Mouse (Mus musculus) ES-E14 (cell line): ENCODE results near the gene Cfap20. TPM values are rescaled to one million over a fixed set of nuclear protein-coding genes. Genes with fewer than 3 reads are reported as not detected.

Experiments
- DNase-seq: peaks from one replicate; pipeline ENCODE4 v3.0.0-alpha.2; 2013; ENCODE audit warnings: low read depth, low spot score
- H3K27ac ChIP-seq: 2 replicates; pipeline ENCODE4 v1.5.1; 2012; ENCODE audit warnings: low read depth, mild to moderate bottlenecking, low read length, moderate library complexity, mixed read lengths; ENCODE audit not compliant: poor library complexity, insufficient read depth, severe bottlenecking
- H3K36me3 ChIP-seq: 2 replicates; pipeline ENCODE4 v1.6.1; 2012; ENCODE audit warnings: mild to moderate bottlenecking, low read length, moderate library complexity, mixed read lengths; ENCODE audit not compliant: control insufficient read depth, poor library complexity, insufficient read depth, severe bottlenecking
- H3K4me1 ChIP-seq, 2 experiments: fragments of 150-350 bp in 1 of 2; sonication (generic) in 1 of 2; 2 replicates each; pipeline ENCODE4 v1.6.1; 2012; ENCODE audit warnings: low read length in 2 of 2, mild to moderate bottlenecking in 1 of 2, mixed read lengths in 1 of 2; ENCODE audit not compliant: control insufficient read depth in 2 of 2, insufficient read depth in 2 of 2, poor library complexity in 1 of 2
- H3K4me3 ChIP-seq, 2 experiments: fragments of 150-350 bp in 1 of 2; sonication (generic) in 1 of 2; 2 replicates each; pipeline ENCODE4 v1.5.1; 2012; ENCODE audit warnings: low read length in 2 of 2, low read depth in 1 of 2, mild to moderate bottlenecking in 1 of 2, mixed read lengths in 1 of 2; ENCODE audit not compliant: insufficient read depth in 1 of 2, poor library complexity in 1 of 2, severe bottlenecking in 1 of 2
- H3K9ac ChIP-seq: 2 replicates; pipeline ENCODE4 v1.6.1; 2012; ENCODE audit warnings: low read depth, mild to moderate bottlenecking, low read length, mixed read lengths; ENCODE audit not compliant: poor library complexity, insufficient read depth, severe bottlenecking
- H3K9me3 ChIP-seq: fragments of 150-350 bp; sonication (generic); 2 replicates; pipeline ENCODE4 v1.6.1; 2012; ENCODE audit warnings: low read depth, mild to moderate bottlenecking, low read length; ENCODE audit not compliant: control insufficient read depth, insufficient read depth
- CHD2 ChIP-seq: IDR thresholded peaks from 2 replicates; pipeline ENCODE4 v1.6.1; 2014; ENCODE audit warnings: mild to moderate bottlenecking, low read depth, low read length, inconsistent platforms
- HCFC1 ChIP-seq: IDR thresholded peaks from 2 replicates; pipeline ENCODE4 v1.6.1; 2012; ENCODE audit warnings: low read length, inconsistent platforms, borderline replicate concordance; ENCODE audit not compliant: insufficient read depth
- MAFK ChIP-seq: IDR thresholded peaks from 2 replicates; pipeline ENCODE4 v1.6.1; 2014; ENCODE audit warnings: mild to moderate bottlenecking, low read depth, low read length, inconsistent platforms; ENCODE audit not compliant: insufficient read depth
- ZC3H11A ChIP-seq: IDR thresholded peaks from 2 replicates; pipeline ENCODE4 v1.6.1; 2012; ENCODE audit warnings: low read depth, mild to moderate bottlenecking, inconsistent platforms, low read length, borderline replicate concordance
- ZNF384 ChIP-seq: IDR thresholded peaks from 2 replicates; pipeline ENCODE4 v1.6.1; 2012; ENCODE audit warnings: low read depth, low read length, inconsistent platforms
- in situ Hi-C, 2 experiments: fragments of 600-800 bp; cut with MboI; formaldehyde crosslinking; loops; one replicate each; pipeline ENCODE4 v1.15.1; 2025; ENCODE audit warnings: low sequenced_read_pairs in 2 of 2, inconsistent platforms in 1 of 2; ENCODE audit not compliant: unreplicated experiment in 2 of 2
- total RNA-seq: library from RNA; depleted of rRNA; stranded (reverse); fragments of 300-350 nt; gene quantifications from 2 replicates; pipeline ENCODE4 v1.2.3, GENCODE M21; 2012

The Cfap20 gene
- total RNA-seq, 1 experiment = 70.5 TPM

- Histone ChIP-seq H3K36me3 (no peaks in the 10 kb centered on the region), H3K9ac (no peak overlapping the region), H3K9me3 (peaks cover 11% of the 10 kb centered on the region), H3K27ac (no peak overlapping the region), H3K4me3 (no peak overlapping the region), H3K4me1 (peaks cover 0 to 2% of the 10 kb centered on the region in 2 experiments; a peak in 1 of 4 replicates)
- in situ Hi-C loops = no loop called here
- TF ChIP-seq CHD2 (no peak), HCFC1 (no peak), ZC3H11A (no peak), ZNF384 (no peak), MAFK (peak; percentile 64)
- no peak for DNase-seq
Measured at GRCm38 (mm10) chr8:95440168-95440709, 5.6 kb upstream of the Cfap20 start.

- no peak for DNase-seq
- Histone ChIP-seq H3K9ac (no peak overlapping the region), H3K36me3 (no peaks in the 10 kb centered on the region), H3K9me3 (peaks cover 11% of the 10 kb centered on the region), H3K27ac (no peak overlapping the region), H3K4me3 (no peak overlapping the region), H3K4me1 (peaks cover 0 to 2% of the 10 kb centered on the region in 2 experiments; a peak in 1 of 4 replicates)
- in situ Hi-C loops = no loop called here
- no peak for TF ChIP-seq ZC3H11A
- no peak for TF ChIP-seq HCFC1
- no peak for TF ChIP-seq ZNF384
- no peak for TF ChIP-seq MAFK
- no peak for TF ChIP-seq CHD2
Measured at GRCm38 (mm10) chr8:95439421-95439820, 4.8 kb upstream of the Cfap20 start.

DNA sequence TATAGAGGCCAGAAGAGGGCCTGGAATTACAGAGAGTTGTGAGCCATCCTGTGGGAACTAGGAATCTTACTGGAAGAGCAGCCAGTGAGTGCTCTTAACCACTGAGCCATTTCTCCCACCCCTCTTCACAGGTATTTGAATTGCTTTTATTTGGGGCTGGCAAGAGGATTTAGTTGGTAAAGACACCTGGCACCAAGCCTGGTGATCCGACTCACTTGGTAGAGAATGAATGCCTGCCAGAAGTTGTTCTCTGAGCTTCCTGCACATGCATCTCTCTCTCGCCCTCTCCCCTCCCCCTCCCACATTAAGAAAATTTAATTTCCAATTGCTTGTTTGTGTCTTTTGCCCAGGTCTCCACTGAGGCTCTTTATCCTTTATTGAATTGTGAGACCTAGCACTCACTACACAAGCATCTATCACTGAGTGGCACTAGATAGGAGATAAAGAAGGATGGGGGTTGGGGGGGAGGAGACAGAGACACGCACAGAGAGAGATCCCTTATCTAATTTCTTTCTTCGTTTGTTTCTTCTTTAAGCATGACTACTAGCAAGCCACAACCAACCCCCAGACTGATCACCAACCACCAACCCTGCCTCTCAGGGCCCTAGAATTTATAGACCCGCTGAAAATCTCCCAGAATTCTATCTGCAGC, 2.8 kb upstream of the Cfap20 start:
- peaks cover 6% of the 10 kb centered on the region for H3K9me3 ChIP-seq
- no peaks in the 10 kb centered on the region for H3K36me3 ChIP-seq
- no peak for DNase-seq
- H3K4me3 ChIP-seq = no peak overlapping the region
- H3K27ac ChIP-seq = no peak overlapping the region
- no peak for TF ChIP-seq HCFC1
- no peak for TF ChIP-seq CHD2
- no peak for TF ChIP-seq ZC3H11A
- no peak for TF ChIP-seq MAFK
- TF ChIP-seq ZNF384 = no peak
- in situ Hi-C loops = no loop called here
- H3K4me1 ChIP-seq = peaks cover 3 to 7% of the 10 kb centered on the region in 2 experiments; a peak in 2 of 4 replicates
- H3K9ac ChIP-seq = no peak overlapping the region

- peaks cover 3 to 7% of the 10 kb centered on the region in 2 experiments; a peak in 2 of 4 replicates for H3K4me1 ChIP-seq
- H3K27ac ChIP-seq = no peak overlapping the region
- no peak overlapping the region for H3K4me3 ChIP-seq
- H3K36me3 ChIP-seq = no peaks in the 10 kb centered on the region
- no peak for DNase-seq
- in situ Hi-C loops = no loop called here
- no peak overlapping the region for H3K9ac ChIP-seq
- no peak for TF ChIP-seq ZNF384
- no peak for TF ChIP-seq HCFC1
- no peak for TF ChIP-seq MAFK
- TF ChIP-seq CHD2 = no peak
- TF ChIP-seq ZC3H11A = no peak
- no peaks in the 10 kb centered on the region for H3K9me3 ChIP-seq
Measured at GRCm38 (mm10) chr8:95435930-95436329, 1.3 kb upstream of the Cfap20 start.
